Mouse (Mus musculus): ENCODE results near the gene St8sia6. TPM values are rescaled to one million over a fixed set of nuclear protein-coding genes. Genes with fewer than 3 reads are reported as not detected.

The St8sia6 gene
- total and polyA plus RNA-seq, 3 experiments, result 0.74 to 1.7 (median 1.2) TPM

GRCm38 (mm10) chr2:13806120-13806519, 12.3 kb upstream of the St8sia6 start:
- TF ChIP-seq CTCF (IDR thresholded peaks at IDR 0.05), result peak; percentile 45
- TF ChIP-seq POLR2A (IDR thresholded peaks at IDR 0.05; ENCODE audit: insufficient read depth, low read depth, low read length), result no peak
- no peak for TF ChIP-seq EP300 (IDR thresholded peaks at IDR 0.05; ENCODE audit: insufficient read depth, low read depth, low read length)
- intact Hi-C loops (cut with DNase I), result no loop called here
- no peak overlapping the region for H3K27ac ChIP-seq
- no peaks in the 10 kb centered on the region for H3K36me3 ChIP-seq (ENCODE audit: control insufficient read depth, insufficient read depth, low read length)
- no peak overlapping the region for H3K9ac ChIP-seq (ENCODE audit: low read depth, low read length)
- 84% methylated on average over 3 of the region's 3 CpGs for WGBS
- H3K4me1 ChIP-seq (ENCODE audit: control insufficient read depth, insufficient read depth, low read length), result no peaks in the 10 kb centered on the region
- H3K4me3 ChIP-seq, result no peak overlapping the region
- no peaks in the 10 kb centered on the region for H3K27me3 ChIP-seq (ENCODE audit: control insufficient read depth, insufficient read depth, low read length)
- DNase-seq, result no peak
- no peaks in the 10 kb centered on the region for H3K79me2 ChIP-seq (replicated peaks; ENCODE audit: control insufficient read depth, insufficient read depth, low read length)

- DNase-seq, result no peak
- H3K4me1 ChIP-seq (ENCODE audit: control insufficient read depth, insufficient read depth, low read length), result no peaks in the 10 kb centered on the region
- WGBS, result 78% methylated on average over 2 of the region's 2 CpGs
- intact Hi-C loops (cut with DNase I), result no loop called here
- 0 out of 2 replicates have a peak, but pooled peaks cover 2% of the 10 kb centered on the region for H3K27me3 ChIP-seq (ENCODE audit: control insufficient read depth, insufficient read depth, low read length)
- H3K9ac ChIP-seq (ENCODE audit: low read depth, low read length), result no peak overlapping the region
- no peaks in the 10 kb centered on the region for H3K36me3 ChIP-seq (ENCODE audit: control insufficient read depth, insufficient read depth, low read length)
- no peaks in the 10 kb centered on the region for H3K79me2 ChIP-seq (replicated peaks; ENCODE audit: control insufficient read depth, insufficient read depth, low read length)
- no peak overlapping the region for H3K27ac ChIP-seq
- TF ChIP-seq CTCF (IDR thresholded peaks at IDR 0.05), result no peak
- TF ChIP-seq POLR2A (IDR thresholded peaks at IDR 0.05; ENCODE audit: insufficient read depth, low read depth, low read length), result no peak
- no peak for TF ChIP-seq EP300 (IDR thresholded peaks at IDR 0.05; ENCODE audit: insufficient read depth, low read depth, low read length)
- no peak overlapping the region for H3K4me3 ChIP-seq
Measured at GRCm38 (mm10) chr2:13800639-13801038, 6.8 kb upstream of the St8sia6 start.

- no peaks in the 10 kb centered on the region for H3K79me2 ChIP-seq (replicated peaks; ENCODE audit: control insufficient read depth, insufficient read depth, low read length)
- WGBS, result 94% methylated on average over 8 of the region's 8 CpGs
- H3K27ac ChIP-seq, result no peak overlapping the region
- H3K9ac ChIP-seq (ENCODE audit: low read depth, low read length), result no peak overlapping the region
- no peaks in the 10 kb centered on the region for H3K36me3 ChIP-seq (ENCODE audit: control insufficient read depth, insufficient read depth, low read length)
- no peak overlapping the region for H3K4me3 ChIP-seq
- intact Hi-C loops (cut with DNase I), result loop anchor here (5.0 kb wide), 1 partner anchor 42 kb away; no protein-coding TSS in a partner anchor
- no peak for TF ChIP-seq EP300 (IDR thresholded peaks at IDR 0.05; ENCODE audit: insufficient read depth, low read depth, low read length)
- TF ChIP-seq CTCF (IDR thresholded peaks at IDR 0.05), result no peak
- TF ChIP-seq POLR2A (IDR thresholded peaks at IDR 0.05; ENCODE audit: insufficient read depth, low read depth, low read length), result no peak
- no peak for DNase-seq
- 0 out of 2 replicates have a peak, but pooled peaks cover 2% of the 10 kb centered on the region for H3K27me3 ChIP-seq (ENCODE audit: control insufficient read depth, insufficient read depth, low read length)
- H3K4me1 ChIP-seq (ENCODE audit: control insufficient read depth, insufficient read depth, low read length), result no peaks in the 10 kb centered on the region; the same call in 1 of the 2 replicates
Measured at GRCm38 (mm10) chr2:13794446-13794845, 582 bp upstream of the St8sia6 start.

- H3K27me3 ChIP-seq (ENCODE audit: control insufficient read depth, insufficient read depth, low read length), result 0 out of 2 replicates have a peak, but pooled peaks cover 2% of the 10 kb centered on the region
- H3K4me3 ChIP-seq, result peak overlapping the region; percentile 60
- no peaks in the 10 kb centered on the region for H3K36me3 ChIP-seq (ENCODE audit: control insufficient read depth, insufficient read depth, low read length)
- H3K9ac ChIP-seq (ENCODE audit: low read depth, low read length), result peak overlapping the region; percentile 64
- H3K4me1 ChIP-seq (ENCODE audit: control insufficient read depth, insufficient read depth, low read length), result no peaks in the 10 kb centered on the region; the same call in 1 of the 2 replicates
- TF ChIP-seq CTCF (IDR thresholded peaks at IDR 0.05), result peak; percentile 21; the same call in 1 of the 2 replicates
- no peak for TF ChIP-seq POLR2A (IDR thresholded peaks at IDR 0.05; ENCODE audit: insufficient read depth, low read depth, low read length)
- intact Hi-C loops (cut with DNase I), result loop anchor here (5.0 kb wide), 1 partner anchor 41 kb away; no protein-coding TSS in a partner anchor
- peak; percentile 47 to 49 for DNase-seq
- H3K79me2 ChIP-seq (replicated peaks; ENCODE audit: control insufficient read depth, insufficient read depth, low read length), result no peaks in the 10 kb centered on the region
- H3K27ac ChIP-seq, result peak overlapping the region; percentile 55
- WGBS, result 1% methylated on average over 86 of the region's 89 CpGs
Measured at GRCm38 (mm10) chr2:13793054-13793968, 553 bp downstream of the St8sia6 start.

GRCm38 (mm10) chr2:13792256-13793005, 1.4 kb downstream of the St8sia6 start:
- peak; percentile 5 to 20 for DNase-seq

More at GRCm38 (mm10) chr2:13792256-13793005, 1.4 kb downstream of the St8sia6 start:
- intact Hi-C loops (cut with DNase I), result loop anchor here (5.0 kb wide), 1 partner anchor 40 kb away; no protein-coding TSS in a partner anchor
- no peak overlapping the region; the same call in 1 of the 2 replicates for H3K27ac ChIP-seq
- H3K4me3 ChIP-seq, result peak overlapping the region; percentile 60
- no peaks in the 10 kb centered on the region; the same call in 1 of the 2 replicates for H3K4me1 ChIP-seq (ENCODE audit: control insufficient read depth, insufficient read depth, low read length)
- no peaks in the 10 kb centered on the region for H3K27me3 ChIP-seq (ENCODE audit: control insufficient read depth, insufficient read depth, low read length)
- H3K36me3 ChIP-seq (ENCODE audit: control insufficient read depth, insufficient read depth, low read length), result no peaks in the 10 kb centered on the region
- no peak for TF ChIP-seq EP300 (IDR thresholded peaks at IDR 0.05; ENCODE audit: insufficient read depth, low read depth, low read length)
- H3K79me2 ChIP-seq (replicated peaks; ENCODE audit: control insufficient read depth, insufficient read depth, low read length), result no peaks in the 10 kb centered on the region
- H3K9ac ChIP-seq (ENCODE audit: low read depth, low read length), result no peak overlapping the region
- 50% methylated on average over 13 of the region's 13 CpGs for WGBS
